Mouse (Mus musculus) brain, embryonic 14.5 days (tissue): ENCODE measurements around the gene Kbtbd13.

Source experiments
- CTCF ChIP-seq: fragments of 200-500 bp; IDR thresholded peaks from 2 replicates; pipeline ENCODE4 v1.5.1; 2012; ENCODE audit warnings: inconsistent platforms, mild to moderate bottlenecking, moderate library complexity, borderline replicate concordance; ENCODE audit not compliant: insufficient read depth, insufficient read length; ENCODE audit errors: extremely low read depth
- POLR2A ChIP-seq: fragments of 200-500 bp; IDR thresholded peaks from 2 replicates; pipeline ENCODE4 v1.6.1; 2012; ENCODE audit warnings: mild to moderate bottlenecking, inconsistent platforms, borderline replicate concordance; ENCODE audit not compliant: poor library complexity, insufficient read depth, insufficient read length, severe bottlenecking; ENCODE audit errors: extremely low read depth

DNA sequence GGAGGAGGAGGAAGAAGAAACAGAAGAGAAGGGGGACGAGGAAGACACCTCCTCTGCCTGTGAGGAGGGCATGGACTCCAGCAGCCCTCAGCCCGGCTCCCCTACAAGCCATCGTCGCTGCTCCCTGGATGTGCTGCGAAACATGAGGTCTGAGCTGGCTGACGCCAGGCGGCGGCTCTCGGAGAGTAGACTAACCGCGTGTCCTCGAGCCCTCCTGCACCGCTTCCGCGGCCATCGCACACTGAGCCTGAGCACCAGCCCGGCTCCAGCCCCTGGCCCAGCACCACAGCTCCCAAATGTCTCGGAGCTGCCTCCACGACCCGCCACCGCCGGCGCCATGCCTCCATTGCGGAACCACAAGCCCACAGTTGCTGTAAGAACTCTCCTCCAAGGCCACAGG is 19.7 kb downstream of the Kbtbd13 start:
- TF ChIP-seq CTCF (no peak), POLR2A (no peak)
